Mouse (Mus musculus): Measurements from ENCODE around the gene Nckap5.
A peak's percentile ranks its signal among the peaks of the same experiment; 100 is the strongest.

Nckap5 gene

DNA sequence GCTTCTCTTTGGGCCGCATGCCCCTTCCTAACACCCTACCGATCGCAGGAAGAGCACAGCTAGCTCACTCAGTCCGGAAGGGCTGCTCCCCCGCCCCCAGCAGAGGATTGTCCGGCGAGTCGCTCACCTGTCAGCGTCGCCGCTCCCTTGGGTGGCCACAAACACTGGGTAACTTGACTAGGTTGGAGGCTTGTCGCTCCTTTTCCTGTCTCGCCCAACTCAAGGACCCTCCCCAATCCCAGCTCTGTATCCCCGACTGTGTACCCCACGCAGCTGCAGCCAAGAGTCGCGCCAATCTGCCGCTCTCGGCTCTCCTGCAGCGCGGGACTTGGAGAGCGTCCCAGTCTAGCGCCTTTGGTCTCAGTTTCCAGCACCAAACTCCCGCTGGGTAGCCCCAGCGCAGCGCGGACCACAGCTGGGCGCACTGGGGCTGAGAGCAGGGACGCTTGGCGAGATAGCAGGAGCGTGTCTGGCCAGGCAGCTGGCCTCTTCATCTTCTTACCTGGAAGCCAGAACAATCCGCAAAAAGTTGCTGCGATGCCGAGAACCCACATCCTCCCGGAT is 919.2 kb downstream of the Nckap5 start:
- DNase-seq (ENCODE audit: low read depth, low spot score) = peak; percentile 47

DNA sequence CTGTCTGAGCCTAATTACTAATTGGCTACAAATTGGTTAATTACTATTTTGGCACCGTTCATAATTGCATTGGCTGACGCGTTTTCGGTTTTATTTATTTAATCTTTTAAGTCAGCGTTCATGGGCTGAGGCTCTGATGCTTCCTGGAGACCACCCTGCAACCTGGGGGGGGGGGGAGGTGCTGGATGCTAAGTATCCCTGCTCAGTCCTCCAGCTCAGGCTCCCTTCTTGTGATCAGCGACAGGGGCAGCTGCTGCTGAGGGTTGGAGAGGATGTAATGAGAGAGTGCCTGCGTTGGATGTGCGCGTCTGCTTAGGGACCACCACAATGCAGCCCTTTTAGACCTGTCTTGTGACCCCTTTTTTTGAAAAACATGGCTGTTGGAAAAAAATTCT is 919.7 kb downstream of the Nckap5 start:
- DNase-seq (ENCODE audit: low read depth, low spot score) = no peak

DNA sequence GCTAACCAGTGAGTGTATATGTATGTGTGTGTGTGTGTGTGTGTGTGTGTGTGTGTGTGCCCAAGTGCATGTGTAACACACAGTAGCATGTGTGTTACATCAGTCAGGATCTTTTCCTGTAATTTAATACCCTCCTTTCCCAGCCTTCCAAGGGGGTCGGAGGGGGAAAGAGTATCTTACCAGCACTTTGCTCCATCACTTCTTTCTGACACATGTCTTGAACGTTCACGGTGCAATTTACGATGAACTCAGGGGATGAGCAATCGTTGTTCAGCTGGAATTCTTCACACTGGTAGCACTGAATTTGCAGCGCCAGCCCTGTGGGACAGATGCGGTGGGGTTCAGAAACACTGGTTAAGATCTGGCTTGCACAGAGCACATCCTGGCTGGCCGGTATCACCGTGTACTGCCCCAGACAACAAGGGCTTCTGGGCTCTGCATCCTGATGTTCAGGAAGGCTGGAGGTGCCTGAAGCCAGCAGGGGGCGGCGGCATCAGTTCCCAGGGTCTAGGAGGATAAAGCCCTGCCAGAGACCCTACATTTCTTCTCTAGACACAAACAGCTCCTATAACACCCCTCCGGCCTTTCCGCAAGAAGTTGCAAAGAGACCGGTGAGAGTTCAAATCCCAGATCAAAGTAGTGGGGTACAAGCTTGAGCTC is 920.3 kb downstream of the Nckap5 start:
- peak; percentile 24 for DNase-seq (ENCODE audit: low read depth, low spot score)

DNA sequence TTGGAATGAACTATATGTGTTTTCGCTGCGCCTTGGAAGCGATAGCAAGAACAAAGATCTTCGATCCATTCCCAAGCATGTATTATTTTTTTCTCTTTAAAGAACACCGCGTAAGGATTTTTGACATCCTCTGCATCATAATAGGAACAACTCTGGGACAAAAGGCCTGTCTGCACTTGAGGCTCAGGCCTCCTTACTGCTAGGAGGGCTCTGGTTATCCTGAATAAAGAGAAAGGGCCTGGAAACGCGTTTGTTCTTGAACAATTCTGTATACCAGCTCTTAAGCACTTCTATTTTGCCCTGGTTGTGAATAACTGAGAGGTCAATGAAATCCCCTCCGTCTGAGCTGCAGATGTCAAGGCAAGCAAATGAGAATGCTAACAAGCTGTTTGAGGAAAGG is 937.4 kb downstream of the Nckap5 start:
- DNase-seq (ENCODE audit: low read depth, low spot score) = no peak

DNA sequence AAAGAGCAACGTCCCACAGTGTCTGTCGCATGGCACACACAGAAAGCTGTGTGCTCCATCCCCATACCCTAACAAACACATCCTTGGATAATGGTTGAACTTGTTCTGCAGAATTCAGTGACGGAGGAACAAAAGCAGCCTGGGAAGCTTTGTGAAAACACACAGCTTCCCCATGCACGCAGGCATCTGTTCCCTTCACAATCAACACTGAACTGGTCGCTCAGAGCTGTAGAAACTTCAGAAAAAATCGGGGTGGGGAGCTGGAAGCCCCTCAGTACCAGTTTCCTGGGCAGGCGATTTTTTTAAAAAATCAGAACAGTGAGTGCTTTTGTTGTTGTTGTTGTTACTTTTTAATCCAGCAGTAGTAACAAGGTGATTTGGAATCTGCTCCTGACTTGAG is 960.5 kb downstream of the Nckap5 start:
- no peak for DNase-seq (ENCODE audit: low read depth, low spot score)

All from brain, adult 2 months (tissue).